Mouse (Mus musculus): ENCODE measurements at regions not wholly inside any gene's neighbourhood (a gene's known extent, or its start where the extent isn't known, plus 50 kb on each side); places are given as distances from the start of the nearest gene placed in this dataset.

GRCm38 (mm10) chr4:71640521-71640920 lies 117.2 kb downstream of the Gm11232 start:
- no peak for TF ChIP-seq CTCF (IDR thresholded peaks at IDR 0.05; ENCODE audit: low read depth)
- no peak for TF ChIP-seq EP300 (optimal IDR thresholded peaks at IDR 0.05)
